Mouse (Mus musculus): Measurements from ENCODE around the gene Dmp1.

Gene Dmp1

GRCm38 (mm10) chr5:104261908-104262461 is 59.6 kb downstream of the Dmp1 start:
- no peak for DNase-seq (ENCODE audit: low read depth, low spot score)

- DNase-seq (ENCODE audit: low read depth, low spot score): no peak
Measured at GRCm38 (mm10) chr5:104263014-104263776, 60.8 kb downstream of the Dmp1 start.
